Mouse (Mus musculus) right cerebral cortex, postnatal 36 days (tissue): ENCODE measurements around the gene Hdac11.
A peak's percentile ranks its signal among the peaks of the same experiment; 100 is the strongest.

Source experiments
- DNase-seq, 2 experiments: peaks; one replicate each; pipeline ENCODE4 v3.0.0; 2022; ENCODE audit warnings: low spot score in 2 of 2, mixed read lengths in 1 of 2

Hdac11 gene

DNA sequence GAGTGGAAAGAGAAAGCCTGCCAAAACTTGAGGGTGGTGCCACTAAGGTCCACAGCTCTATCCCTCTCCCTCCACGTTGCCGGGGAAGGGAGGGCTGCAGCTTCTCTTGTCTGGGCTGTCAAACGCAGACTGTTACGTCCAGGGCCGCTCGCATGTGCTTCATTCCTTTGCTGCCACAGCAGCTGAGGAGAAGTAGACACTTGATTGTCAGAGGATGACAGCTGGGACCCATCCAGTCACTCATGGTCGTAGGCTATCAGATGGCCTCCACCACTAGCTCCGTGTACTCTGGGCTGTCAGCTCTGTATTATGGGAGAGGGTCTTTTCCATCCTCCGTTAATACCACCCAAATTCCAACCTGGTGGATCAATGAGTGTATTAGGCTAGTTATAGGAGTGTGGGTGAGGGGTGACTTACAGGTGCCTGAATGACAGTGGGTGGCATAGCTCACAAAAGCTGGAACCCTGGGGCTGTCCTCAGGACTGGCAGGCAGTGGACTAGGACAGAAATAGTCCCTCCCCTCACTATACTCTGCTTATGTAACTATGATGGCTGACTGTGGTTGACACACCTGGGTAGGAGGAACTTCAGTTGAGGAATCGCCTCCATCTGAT, 19.0 kb upstream of the Hdac11 start:
- no peak for DNase-seq

DNA sequence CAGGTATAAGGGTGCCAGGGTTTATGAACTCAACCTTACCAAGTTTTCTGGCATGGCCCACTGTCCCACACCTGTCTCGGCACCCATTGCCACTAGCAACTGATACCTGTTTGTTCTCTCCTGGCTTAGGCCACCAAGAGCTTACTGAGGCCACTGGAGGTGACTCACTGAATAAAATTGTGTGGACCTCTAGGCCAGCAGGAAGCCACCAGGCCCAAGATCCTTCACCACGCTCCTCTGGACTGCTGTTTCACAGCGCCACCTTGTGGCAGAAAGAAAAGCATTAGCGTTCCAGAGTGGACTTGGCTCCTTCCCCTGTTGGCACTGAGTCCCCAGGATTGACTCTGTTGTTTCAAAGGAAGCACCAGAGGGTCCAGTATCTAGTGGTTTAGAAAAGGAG, 16.6 kb upstream of the Hdac11 start:
- DNase-seq: no peak

DNA sequence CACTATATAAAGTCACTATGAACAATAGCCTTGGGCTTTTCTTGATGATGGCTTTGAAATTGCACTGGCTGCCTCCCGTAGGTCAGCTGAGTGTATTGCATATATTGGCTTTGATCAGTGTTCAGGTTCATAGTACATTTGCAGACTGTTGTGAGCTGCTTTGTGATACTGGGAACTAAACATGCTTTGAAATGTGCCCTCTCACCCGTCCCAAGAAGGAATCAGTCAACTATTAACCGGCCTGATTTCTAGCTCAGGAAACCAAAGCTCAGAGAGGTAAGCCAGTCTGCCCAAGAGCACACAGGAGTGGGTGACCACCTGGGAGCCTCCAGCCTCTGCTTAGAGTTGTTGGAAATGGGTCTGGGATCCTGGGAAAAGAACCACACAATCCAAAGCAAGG, 11.4 kb upstream of the Hdac11 start:
- no peak for DNase-seq

DNA sequence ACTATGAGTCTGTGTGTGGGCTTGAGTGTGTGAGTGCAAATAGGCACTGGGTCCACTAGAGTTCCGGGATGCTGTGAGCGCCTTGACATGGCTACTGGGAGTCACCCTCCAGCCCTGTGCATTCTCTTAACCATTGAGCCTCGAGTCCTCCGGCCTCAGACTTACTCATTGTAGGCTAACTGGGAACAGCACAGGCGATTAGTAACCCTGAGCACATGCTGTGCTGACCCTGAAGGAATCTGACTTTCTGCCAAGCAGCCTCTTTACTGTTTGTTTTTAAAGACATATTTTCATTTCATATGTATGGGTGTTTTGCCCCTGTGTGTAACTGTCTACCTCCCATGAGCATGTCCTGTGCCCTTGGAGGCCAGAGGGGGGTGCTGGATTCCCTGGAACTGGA, 10.9 kb upstream of the Hdac11 start:
- no peak for DNase-seq

DNA sequence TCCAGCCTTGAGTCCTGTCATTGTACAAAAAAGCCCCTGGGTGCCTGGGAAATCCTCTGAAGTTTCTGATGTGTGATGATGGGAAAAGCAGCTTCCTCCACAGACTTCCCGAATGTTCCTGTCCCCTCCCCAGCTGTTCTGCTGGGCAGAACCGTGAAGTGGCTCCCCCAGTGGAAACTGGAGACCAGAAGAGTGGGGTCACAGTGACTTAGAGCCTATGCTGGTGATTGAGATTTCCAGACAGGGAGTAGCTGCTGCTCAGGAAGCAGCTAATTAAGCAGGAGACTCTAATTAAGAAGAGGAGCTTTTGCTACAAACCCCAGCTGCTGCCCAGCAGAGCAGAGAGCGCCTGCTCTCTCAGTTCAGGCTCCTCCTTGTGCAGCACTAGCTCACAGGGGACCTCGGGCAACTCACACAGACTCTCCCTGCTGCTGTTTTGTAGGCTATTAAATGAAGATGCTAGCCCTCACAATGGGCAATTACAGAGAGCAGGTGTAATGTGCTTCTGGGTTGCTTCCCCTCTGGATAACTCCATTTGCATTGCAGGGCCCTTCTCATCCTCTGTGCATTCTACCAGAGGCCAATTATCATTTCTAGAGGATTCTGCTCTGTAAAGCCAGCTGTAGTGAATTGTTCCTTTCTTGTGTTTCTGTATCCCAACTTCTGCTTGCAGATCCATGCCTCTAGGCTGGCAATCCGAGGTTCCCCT, 9.9 kb upstream of the Hdac11 start:
- no peak for DNase-seq

DNA sequence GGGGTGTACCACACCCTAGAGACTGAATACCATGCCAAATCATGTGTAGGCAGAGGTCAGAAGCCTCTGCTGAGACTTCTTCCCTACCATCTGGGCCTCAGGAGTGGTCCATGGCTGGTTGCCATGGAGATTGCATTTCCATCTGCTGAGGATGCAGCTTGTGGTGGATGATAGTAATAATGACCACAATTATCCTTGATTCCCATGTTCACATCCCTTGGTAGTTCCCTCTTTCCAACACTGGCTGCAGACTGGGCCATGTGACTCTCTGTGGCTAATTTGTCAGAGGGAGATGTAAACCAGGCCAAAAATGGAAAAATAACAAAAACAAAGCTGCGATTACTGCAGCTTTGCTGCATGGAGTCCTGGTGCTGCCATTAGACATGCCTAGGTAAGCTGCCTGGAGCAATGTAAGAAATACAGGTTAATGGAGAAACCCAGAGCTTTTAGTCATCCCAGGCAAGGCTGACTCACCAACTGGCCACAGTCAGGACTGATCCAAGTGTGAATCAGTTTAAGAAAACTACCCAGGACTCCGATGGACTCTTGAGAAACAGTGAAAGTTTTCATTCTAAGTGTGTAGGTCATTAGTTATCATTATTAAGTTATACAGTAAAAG, 9.2 kb upstream of the Hdac11 start:
- no peak for DNase-seq

DNA sequence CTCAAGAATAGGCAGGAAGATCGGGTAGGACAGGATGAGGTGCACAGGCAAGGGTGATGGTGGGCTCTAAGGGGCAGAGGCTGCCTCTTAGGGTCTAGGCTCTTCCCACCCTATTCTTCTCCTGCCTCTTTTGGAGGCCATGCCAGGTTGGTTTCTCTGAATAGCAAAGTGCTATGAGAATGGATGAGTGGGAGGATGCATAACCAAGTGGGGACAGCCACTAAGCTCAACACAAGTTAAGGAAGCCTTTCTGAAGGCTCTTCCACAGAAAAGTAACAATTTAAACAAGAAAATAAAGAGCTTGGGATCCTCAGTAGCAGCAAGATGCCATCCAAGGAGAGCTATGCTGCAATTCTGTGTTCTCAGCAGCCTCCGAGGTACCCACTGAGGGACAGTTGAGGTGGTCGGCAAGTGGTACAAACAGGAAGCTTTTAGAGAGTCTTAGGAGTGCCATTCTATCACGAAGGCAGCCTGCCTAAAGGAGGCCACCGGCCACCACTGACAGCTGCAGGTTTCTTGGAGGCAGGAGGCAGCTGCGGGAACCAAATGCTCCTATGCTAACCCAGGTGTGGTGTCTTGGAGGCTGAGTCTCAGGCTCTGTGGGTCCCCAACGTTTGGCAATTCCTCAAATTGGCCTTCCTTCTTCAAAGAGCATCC, 3.4 kb upstream of the Hdac11 start:
- no peak for DNase-seq

DNA sequence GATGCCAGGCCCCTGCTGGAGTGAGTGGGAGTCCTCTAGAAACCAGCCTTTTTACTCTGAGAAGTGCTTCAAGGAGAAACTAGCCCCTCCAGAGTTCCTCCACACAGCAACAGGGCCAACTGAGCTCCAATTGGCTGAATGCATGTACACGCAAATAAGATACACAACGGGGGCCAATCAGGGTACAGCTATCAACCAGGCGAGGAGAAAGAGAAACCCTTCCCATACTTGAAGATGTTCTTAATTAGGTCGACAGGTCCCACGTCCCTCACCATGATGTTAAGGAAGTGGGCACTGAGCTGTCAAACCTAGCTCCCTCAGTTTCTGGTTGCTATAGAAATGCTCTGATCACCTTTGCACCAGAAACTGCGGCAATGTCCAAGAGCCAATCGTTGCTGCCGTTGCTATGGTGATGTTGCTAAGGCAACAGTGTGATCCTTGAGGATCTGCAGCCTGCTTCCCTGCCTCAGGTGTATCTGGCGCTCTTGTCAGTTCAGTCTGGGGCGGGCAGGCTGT, 2.9 kb upstream of the Hdac11 start:
- peak; percentile 70 to 84 for DNase-seq

DNA sequence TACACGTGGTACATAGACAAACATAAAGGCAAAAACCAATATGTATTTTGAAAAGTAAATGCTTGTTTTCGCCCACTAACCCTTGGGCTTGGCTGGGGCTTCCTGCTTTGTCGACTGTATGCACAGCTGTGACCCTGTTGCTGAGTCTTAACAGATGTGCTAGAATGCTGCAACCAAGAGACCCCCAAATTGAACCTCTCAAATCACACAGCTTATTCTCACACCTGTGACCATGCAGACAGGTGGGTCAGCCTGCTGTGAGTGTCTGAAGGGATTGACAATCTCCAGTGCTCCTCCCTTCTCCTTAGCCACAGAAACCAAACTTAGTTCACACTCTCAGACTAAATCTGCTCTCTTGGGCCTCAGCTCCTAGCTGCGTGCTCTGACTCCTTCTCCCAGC, 1.8 kb upstream of the Hdac11 start:
- no peak for DNase-seq

DNA sequence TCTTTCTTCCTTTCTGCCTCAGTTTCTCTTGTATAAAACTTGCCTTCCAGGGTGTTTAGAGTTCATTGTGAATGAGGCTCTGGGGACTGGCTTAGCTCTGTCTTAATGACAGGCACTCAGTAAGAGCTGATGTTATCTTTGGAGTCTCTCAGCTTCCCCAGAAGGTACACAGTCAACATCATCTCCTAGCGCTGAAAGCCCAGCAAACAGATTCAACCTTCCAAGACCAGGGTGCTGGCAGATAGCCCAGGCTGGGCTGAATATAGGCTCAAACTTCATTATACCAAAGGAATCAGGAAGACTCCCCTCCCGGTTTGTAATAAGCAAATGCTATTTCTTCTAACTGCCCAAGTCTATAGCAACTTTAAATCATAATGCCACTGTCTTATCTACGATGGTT, 1.2 kb upstream of the Hdac11 start:
- no peak for DNase-seq

DNA sequence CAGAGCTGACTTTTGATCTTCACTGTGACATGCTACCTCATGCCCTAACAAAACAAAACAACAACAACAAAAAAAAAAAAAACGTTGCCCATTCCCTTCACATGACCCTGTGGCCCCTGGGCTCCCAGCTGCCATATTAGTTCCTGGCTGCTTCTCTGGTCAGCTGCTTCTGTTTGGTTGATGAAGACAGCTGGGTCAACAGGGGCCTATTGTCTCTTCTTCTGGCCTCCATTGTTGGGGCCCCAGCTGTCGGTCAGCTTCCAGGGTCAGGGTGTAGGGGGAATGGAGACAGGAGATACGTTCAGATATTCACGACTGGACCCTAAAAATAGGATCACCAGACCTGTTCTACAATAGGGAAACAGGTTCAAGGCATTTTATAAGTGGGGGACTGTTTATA, 403 bp upstream of the Hdac11 start:
- no peak for DNase-seq

DNA sequence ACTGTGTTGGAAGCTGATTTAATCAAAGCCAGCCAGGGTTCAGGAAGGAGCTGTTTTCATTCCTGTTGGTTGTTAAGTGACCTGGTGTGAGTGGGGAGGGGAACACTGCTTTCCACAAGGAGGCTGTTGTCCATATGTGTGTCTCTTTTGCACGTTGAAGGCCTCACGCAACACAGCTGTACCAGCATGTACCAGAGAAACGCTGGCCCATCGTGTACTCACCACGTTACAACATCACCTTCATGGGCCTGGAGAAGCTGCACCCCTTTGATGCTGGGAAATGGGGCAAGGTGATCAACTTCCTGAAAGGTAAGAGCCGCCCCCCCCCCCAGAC, 739 bp downstream of the Hdac11 start:
- DNase-seq: no peak

DNA sequence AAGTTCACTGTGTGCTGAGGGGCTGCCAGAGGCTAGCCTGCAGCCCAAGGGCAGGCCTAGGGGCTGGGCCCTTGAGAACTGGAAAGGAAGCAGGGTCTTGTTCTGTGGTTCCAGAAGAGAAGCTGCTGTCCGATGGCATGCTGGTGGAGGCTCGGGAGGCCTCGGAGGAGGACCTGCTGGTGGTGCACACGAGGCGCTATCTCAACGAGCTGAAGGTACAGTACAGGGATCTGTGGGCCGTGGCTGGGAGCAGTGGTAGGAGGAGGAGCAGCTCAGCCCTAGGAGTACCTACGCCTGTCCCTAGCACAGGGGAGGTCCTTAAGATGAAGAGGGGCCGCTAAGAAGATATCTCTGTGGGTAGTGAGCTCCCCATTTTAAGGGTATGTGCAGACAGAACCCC, 2.6 kb downstream of the Hdac11 start:
- no peak for DNase-seq

DNA sequence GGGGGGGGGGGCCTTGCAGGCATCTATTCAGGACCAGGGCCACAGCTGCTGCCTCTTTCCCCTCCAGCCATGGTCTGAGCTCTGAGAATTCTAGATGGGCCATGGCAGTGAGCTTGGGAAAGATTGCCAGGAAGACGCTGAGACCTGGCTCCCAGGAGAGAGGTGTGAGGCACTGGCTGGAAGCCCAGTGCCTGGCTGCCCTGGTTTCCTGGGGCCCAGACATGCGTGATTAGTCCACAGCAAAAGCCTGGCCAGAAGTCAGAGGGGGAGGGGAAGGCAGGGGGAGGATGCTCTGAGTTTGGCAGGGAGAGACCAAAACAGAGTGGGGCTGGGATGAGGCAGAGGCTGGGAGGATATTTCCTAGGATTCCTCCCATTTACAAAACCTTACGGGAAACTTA, 3.9 kb downstream of the Hdac11 start:
- DNase-seq: peak in 1 of 2 experiments; percentile 44

DNA sequence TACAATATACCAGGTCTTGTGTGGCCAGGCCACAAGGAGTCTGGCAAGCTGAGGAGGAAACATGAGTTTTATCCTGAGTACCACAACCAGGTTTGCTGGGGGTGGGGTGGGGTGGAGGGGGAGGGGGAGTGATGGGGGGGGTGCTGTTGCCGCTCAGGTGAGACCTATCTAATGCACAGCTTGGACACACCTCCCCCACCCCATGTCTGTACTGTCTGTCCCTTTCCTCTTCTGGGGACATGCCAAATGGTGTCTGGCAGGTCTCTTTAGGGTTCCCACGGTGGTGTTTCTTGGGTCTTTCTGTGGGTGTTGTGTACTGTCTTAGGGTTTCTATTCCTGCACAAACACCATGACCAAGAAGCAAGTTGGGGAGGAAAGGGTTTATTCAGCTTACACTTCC, 4.5 kb downstream of the Hdac11 start:
- no peak for DNase-seq

DNA sequence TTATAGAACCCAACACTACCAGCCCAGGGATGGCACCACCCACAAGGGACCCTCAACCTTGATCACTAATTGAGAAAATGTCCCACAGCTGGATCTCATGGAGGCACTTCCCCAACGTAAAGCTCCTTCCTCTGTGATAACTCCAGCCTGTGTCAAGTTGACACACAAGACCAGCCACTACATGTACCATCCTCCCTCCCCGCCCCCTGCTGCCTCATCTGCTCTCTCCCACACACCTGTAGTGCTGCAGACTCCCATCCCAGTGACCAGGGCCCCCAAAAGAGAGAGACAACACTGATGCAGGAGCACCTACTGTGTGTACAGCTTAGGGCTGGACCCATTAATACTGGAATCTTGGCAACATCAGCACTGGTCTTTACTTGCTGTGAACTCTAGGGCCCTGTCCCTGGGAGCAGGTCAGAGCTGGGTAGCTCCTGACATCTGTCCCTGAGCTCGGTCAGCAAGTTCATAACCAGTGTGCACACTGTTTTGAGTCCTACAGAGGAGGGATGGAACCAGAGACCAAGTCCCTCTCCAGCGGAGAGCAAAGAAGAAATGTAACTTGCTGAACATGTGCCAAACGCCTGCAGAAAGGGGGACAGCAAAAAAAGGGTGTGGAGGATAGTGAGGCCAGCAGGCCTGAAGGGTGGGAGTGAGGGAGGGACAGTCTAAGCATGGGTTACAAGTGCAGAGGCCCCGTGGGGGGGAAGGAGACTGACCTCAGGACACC, 5.2 kb downstream of the Hdac11 start:
- no peak for DNase-seq

DNA sequence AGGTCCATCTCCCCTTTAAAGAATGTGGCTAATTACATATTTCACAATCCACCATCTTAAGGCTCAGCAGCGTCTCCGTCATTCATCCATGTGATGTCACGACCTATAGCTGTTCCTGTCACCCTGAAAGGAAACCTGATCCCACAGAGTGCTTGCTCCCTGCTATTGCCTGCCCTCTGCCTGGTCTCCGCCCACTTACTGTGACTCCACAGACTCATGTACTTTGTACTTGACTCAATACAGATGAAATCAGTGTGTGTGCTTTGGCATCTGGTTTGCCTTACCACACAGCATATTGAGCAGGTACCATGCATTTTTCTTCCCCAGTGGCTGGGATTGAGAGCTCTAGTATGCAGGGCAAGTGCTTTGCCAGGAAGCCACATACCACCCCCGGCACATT, 5.8 kb downstream of the Hdac11 start:
- no peak for DNase-seq

DNA sequence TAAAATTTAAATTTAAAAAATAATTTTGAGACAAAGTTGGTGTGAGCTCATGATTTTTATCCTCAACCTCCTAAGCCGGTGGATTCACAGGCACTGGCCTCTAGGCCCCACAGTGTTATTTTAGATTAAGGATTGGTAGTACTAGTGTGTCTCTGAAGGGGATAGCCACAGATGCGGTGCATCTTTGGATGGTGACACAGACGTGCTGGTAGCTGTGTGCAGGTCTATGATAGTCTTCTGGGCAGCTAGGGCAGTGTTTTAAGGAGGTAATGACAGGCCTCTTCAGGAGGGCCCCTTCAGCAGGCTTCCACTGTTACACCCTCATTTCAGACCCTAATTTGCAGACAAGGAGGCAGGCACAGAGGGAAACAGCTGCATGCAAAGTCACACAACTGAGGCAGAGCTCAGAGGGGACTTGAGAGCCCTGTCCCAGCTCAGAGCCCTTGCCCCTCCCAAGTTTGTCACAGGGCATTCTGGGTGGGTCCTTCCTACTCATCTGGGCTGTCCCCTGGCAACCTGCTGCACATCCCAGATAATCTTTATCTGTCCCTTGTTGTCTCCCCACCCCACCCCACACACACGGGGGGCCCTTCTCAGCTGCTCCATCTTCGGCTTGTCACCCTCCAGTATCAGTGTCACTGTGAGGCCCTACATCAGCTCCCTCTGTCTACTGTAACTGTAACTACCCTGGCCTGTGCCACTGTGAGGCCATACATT, 6.9 kb downstream of the Hdac11 start:
- DNase-seq: no peak

DNA sequence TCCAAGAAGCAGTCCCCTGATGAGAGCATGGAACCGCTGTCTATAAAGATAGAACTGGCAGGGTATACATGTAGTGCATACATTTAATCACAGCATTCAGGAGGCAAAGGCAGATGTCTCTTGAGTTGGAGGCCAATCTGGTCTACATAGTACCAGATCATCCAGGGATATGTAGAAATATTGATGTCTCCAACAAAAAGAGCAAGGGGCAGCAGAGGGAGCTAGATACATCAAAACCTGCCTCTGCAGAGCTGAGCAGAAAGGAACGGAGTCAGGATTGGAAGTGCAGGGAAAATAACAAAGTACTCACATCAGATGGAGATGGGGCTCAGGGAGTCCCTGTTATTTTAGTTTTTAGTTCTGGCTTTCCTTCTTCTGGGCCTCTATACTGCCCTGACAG, 8.1 kb downstream of the Hdac11 start:
- no peak for DNase-seq

DNA sequence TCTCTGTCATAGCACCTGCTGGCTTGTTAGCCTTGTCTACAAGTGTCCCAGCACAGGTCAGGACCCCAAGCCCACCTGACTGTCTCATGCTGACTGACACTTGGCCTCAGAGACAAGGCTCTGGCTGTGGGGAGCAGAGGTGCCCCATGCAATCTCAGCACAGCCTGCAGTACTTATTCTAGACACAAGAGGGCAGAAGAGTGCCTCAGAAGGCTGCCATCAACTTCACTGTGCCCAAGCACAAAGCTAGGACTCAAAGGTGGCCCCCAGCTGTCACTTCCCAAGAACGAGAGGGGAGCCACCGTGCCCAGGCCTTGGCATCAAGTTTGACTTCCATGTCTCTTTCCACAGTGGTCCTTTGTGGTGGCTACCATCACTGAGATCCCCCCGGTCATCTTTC, 8.7 kb downstream of the Hdac11 start:
- DNase-seq: peak; percentile 45 to 61

DNA sequence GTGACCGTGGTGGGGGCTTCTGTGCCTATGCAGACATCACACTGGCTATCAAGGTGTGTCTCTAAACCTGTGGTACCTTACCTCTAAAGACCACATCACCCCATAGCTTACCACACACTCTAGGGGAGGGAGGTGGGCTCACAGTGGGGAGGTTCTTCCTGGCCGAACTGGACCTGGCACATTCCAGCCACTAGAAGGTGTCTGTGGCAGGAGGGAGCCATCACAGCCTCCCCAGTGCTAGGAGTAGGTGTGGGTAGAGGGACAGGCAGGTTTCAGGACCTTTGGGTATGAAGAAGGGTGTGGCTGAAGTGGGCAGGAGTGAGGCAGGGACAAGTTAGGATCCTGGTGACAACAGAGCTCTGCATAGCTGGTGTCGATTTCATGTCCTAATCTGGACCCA, 11.4 kb downstream of the Hdac11 start:
- no peak for DNase-seq

DNA sequence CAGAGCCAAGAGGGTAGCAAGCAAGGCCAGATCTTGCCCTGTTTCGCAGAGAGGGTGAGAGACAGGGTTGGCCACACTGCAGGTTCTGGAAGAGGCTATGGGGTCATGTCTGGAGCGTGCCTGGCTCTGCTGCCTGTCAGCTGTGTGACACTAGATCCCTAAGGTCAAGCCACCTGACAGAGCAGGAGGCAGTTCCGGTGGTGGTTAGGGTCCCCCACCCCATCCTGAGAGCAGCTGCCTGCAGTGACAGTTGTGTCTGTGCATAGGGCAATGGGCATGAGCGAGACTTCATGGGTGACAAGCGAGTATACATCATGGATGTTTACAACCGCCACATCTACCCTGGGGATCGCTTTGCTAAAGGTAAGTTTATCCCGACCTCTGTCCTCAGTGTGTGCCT, 12.7 kb downstream of the Hdac11 start:
- DNase-seq: no peak
